9 mouse cellular contexts compared by ENCODE assay signal in genomic region chrX:169299579-169299978, GRCm38 (mm10). TPM values are rescaled to one million over a fixed set of nuclear protein-coding genes. Genes with fewer than 3 reads are reported as not detected.
DNase-seq lines count a peak whose midpoint lies in the region; ATAC-seq and TF ChIP-seq lines count a peak whose summit lies in the region.
"Had no signal": no experiment of that assay in that cellular context is flagged by ENCODE, and none has a peak within 500 bp of the region (broad histone marks: within the 10 kb centered on the region; RNA-seq: fewer than 3 reads in every experiment).

No protein-coding gene starts in this region.

- no peak overlapping the region for H3K27ac ChIP-seq in forebrain, embryonic 14.5 days (ENCODE audit: low read depth, low read length)
- no peak overlapping the region for H3K27ac ChIP-seq in forebrain, embryonic 10.5 days
- no peak overlapping the region for H3K27ac ChIP-seq in midbrain, embryonic 16.5 days (ENCODE audit: low read length)
- H3K27ac ChIP-seq: limb, embryonic 12.5 days had no signal

- 86% methylated on average over 4 of the region's 4 CpGs for WGBS in forebrain, embryonic 14.5 days
- 88% methylated on average over 4 of the region's 4 CpGs for WGBS in forebrain, embryonic 10.5 days
- WGBS in midbrain, embryonic 16.5 days = 65% methylated on average over 4 of the region's 4 CpGs

- peak; percentile 52; the same call in 1 of the 2 replicates for ATAC-seq in forebrain, embryonic 14.5 days
- peak; percentile 89 for ATAC-seq in midbrain, embryonic 16.5 days

- H3K27me3 ChIP-seq in forebrain, embryonic 14.5 days (replicated peaks; ENCODE audit: control insufficient read depth, insufficient read depth, low read length) = no peaks in the 10 kb centered on the region
- H3K27me3 ChIP-seq in forebrain, embryonic 10.5 days (ENCODE audit: poor library complexity, severe bottlenecking) = peaks cover 54% of the 10 kb centered on the region
- H3K27me3 ChIP-seq in midbrain, embryonic 16.5 days (ENCODE audit: control insufficient read depth, insufficient read depth, low read depth, low read length) = no peaks in the 10 kb centered on the region

- H3K9me3 ChIP-seq in forebrain, embryonic 14.5 days (replicated peaks; ENCODE audit: control insufficient read depth, low read length) = no peaks in the 10 kb centered on the region
- no peaks in the 10 kb centered on the region for H3K9me3 ChIP-seq in forebrain, embryonic 10.5 days
- H3K9me3 ChIP-seq in midbrain, embryonic 16.5 days (replicated peaks; ENCODE audit: control insufficient read depth, low read length, poor library complexity, severe bottlenecking) = no peaks in the 10 kb centered on the region
- H3K9me3 ChIP-seq: limb, embryonic 12.5 days had no signal

- H3K4me1 ChIP-seq in forebrain, embryonic 14.5 days (ENCODE audit: control insufficient read depth, insufficient read depth, low read length) = no peaks in the 10 kb centered on the region
- no peaks in the 10 kb centered on the region for H3K4me1 ChIP-seq in forebrain, embryonic 10.5 days
- H3K4me1 ChIP-seq in midbrain, embryonic 16.5 days (ENCODE audit: control insufficient read depth, insufficient read depth, low read length) = no peaks in the 10 kb centered on the region
- H3K4me1 ChIP-seq: limb, embryonic 12.5 days had no signal

- peak; percentile 42; the same call in 1 of the 2 replicates for TF ChIP-seq CTCF in brain, embryonic 14.5 days (IDR thresholded peaks at IDR 0.05; ENCODE audit: borderline replicate concordance, extremely low read depth, insufficient read depth, insufficient read length)

- TF ChIP-seq POLR2A in brain, embryonic 14.5 days (IDR thresholded peaks at IDR 0.05; ENCODE audit: borderline replicate concordance, extremely low read depth, insufficient read depth, insufficient read length, poor library complexity, severe bottlenecking) = no peak

- intact Hi-C loops in left cerebral cortex, postnatal 14 days (cut with DNase I) = loop anchor here (5.0 kb wide), 1 partner anchor 362 kb away; no protein-coding TSS in a partner anchor
- intact Hi-C loops in left cerebral cortex, postnatal 4 days (cut with DNase I) = loop anchor here (5.0 to 10.0 kb wide), 2 partner anchors 362 to 625 kb away; partner anchors contain the start of gene Msl3

- no peak overlapping the region for H3K4me2 ChIP-seq in forebrain, embryonic 14.5 days (ENCODE audit: low read length)
- H3K4me2 ChIP-seq in midbrain, embryonic 16.5 days (ENCODE audit: low read length) = no peak overlapping the region
- H3K4me2 ChIP-seq: limb, embryonic 12.5 days had no signal

- no peaks in the 10 kb centered on the region for H3K36me3 ChIP-seq in forebrain, embryonic 14.5 days (ENCODE audit: control insufficient read depth, insufficient read depth, low read length)
- H3K36me3 ChIP-seq in forebrain, embryonic 10.5 days (replicated peaks) = no peaks in the 10 kb centered on the region
- H3K36me3 ChIP-seq in midbrain, embryonic 16.5 days (ENCODE audit: control insufficient read depth, insufficient read depth, low read length) = no peaks in the 10 kb centered on the region
- H3K36me3 ChIP-seq: limb, embryonic 12.5 days had no signal

- peak; percentile 41 for DNase-seq in forebrain, embryonic 14.5 days (ENCODE audit: low spot score)
- DNase-seq in forebrain, embryonic 10.5 days (ENCODE audit: extremely low spot score, low spot score) = no peak
- DNase-seq in left cerebral cortex, postnatal 14 days (ENCODE audit: low spot score in 2 of 2) = peak; percentile 12 to 53
- no peak for DNase-seq in left cerebral cortex, postnatal 4 days
- DNase-seq in brain, embryonic 14.5 days (ENCODE audit: low read depth) = peak; percentile 72
- DNase-seq in ovary, postnatal 14 days (ENCODE audit: low spot score) = no peak
- DNase-seq in ovary, adult 18-20 months (ENCODE audit: low spot score) = no peak

- no peak overlapping the region for H3K9ac ChIP-seq in forebrain, embryonic 14.5 days (ENCODE audit: low read length)
- no peak overlapping the region for H3K9ac ChIP-seq in midbrain, embryonic 16.5 days (ENCODE audit: low read depth, low read length)
- H3K9ac ChIP-seq: limb, embryonic 12.5 days had no signal

- H3K4me3 ChIP-seq in forebrain, embryonic 14.5 days (ENCODE audit: low read depth, low read length) = no peak overlapping the region
- no peak overlapping the region for H3K4me3 ChIP-seq in forebrain, embryonic 10.5 days
- H3K4me3 ChIP-seq in midbrain, embryonic 16.5 days (ENCODE audit: low read depth, low read length) = no peak overlapping the region
- H3K4me3 ChIP-seq: limb, embryonic 12.5 days had no signal

RNA-seq across cellular contexts. Expression of gene Hccs, which starts 20.6 kb away (rescaled TPM):
- polyA plus RNA-seq in forebrain, embryonic 14.5 days (2014; fragmentation: Nextera tagmentation; extraction: Ambion mirVana) = 36.4 and 41.7 TPM in 2 replicates
- polyA plus RNA-seq in forebrain, embryonic 10.5 days (2016; fragmentation: Nextera tagmentation; extraction: Ambion mirVana) = 39.2 and 39.3 TPM in 2 replicates
- total RNA-seq in left cerebral cortex, postnatal 14 days (2021) = 10 to 100 TPM; 30.4 to 34.6 TPM
- total RNA-seq in left cerebral cortex, postnatal 4 days (2021) = 10 to 100 TPM; 24.3 to 30.8 TPM
- polyA plus RNA-seq in brain, embryonic 14.5 days (2012; rRNA removed) = 20.4 and 22.9 TPM in 2 replicates
- 36.4 and 37.1 TPM in 2 replicates for polyA plus RNA-seq in midbrain, embryonic 16.5 days (2015; fragmentation: Nextera tagmentation; extraction: Ambion mirVana)

Comparison
In these comparisons a context has a peak if more than half of its experiments do, and no peak if none do; other contexts are left out.
1. DNase-seq: peak in forebrain, embryonic 14.5 days (single experiment), left cerebral cortex, postnatal 14 days (2 of 2) and brain, embryonic 14.5 days (single experiment); none in forebrain, embryonic 10.5 days (single experiment), left cerebral cortex, postnatal 4 days (single experiment), ovary, postnatal 14 days (single experiment) and ovary, adult 18-20 months (single experiment).